Mouse (Mus musculus): ENCODE measurements at regions not wholly inside any gene's neighbourhood (a gene's known extent, or its start where the extent isn't known, plus 50 kb on each side); places are given as distances from the start of the nearest gene placed in this dataset.

GRCm38 (mm10) chr2:48539465-48540055 is 274.3 kb upstream of the Acvr2a start:
- no peak for TF ChIP-seq CTCF (IDR thresholded peaks at IDR 0.05)
- TF ChIP-seq POLR2A (IDR thresholded peaks at IDR 0.05; ENCODE audit: insufficient read depth, low read depth, low read length): no peak
- TF ChIP-seq EP300 (IDR thresholded peaks at IDR 0.05; ENCODE audit: insufficient read depth, low read depth, low read length): 0 out of 2 replicates have a peak, but pooled peaks have one; percentile 34
